Mouse (Mus musculus): ENCODE data around the gene Inpp5d. TPM values are rescaled to one million over a fixed set of nuclear protein-coding genes. Genes with fewer than 3 reads are reported as not detected.

Inpp5d gene
- polyA plus RNA-seq, 1 experiment, result 204 TPM

GRCm38 (mm10) chr1:87640165-87640661 lies 20.1 kb downstream of the Inpp5d start:
- H3K4me3 ChIP-seq (ENCODE audit: extremely low read depth, insufficient read depth, insufficient read length), result no peak overlapping the region
- H3K36me3 ChIP-seq (ENCODE audit: control insufficient read depth, insufficient read depth, low read length), result peaks cover 15% of the 10 kb centered on the region
- peak in 1 of 2 experiments; percentile 41 for DNase-seq (ENCODE audit: low read depth in 1 of 2, low spot score in 2 of 2)
- H3K27ac ChIP-seq (ENCODE audit: insufficient read depth, low read length), result peak overlapping the region; percentile 91
- WGBS, result 8% methylated on average over 17 of the region's 17 CpGs
- no peaks in the 10 kb centered on the region for H3K27me3 ChIP-seq (ENCODE audit: control insufficient read depth, insufficient read depth, low read length)
- peaks cover 44% of the 10 kb centered on the region for H3K4me1 ChIP-seq (ENCODE audit: control insufficient read depth, insufficient read depth, insufficient read length)
- TF ChIP-seq CTCF (IDR thresholded peaks at IDR 0.05; ENCODE audit: extremely low read depth, insufficient read depth, insufficient read length, insufficient replicate concordance) (no peak), POLR2A (IDR thresholded peaks at IDR 0.05; ENCODE audit: low read depth, low read length) (no peak)

DNA sequence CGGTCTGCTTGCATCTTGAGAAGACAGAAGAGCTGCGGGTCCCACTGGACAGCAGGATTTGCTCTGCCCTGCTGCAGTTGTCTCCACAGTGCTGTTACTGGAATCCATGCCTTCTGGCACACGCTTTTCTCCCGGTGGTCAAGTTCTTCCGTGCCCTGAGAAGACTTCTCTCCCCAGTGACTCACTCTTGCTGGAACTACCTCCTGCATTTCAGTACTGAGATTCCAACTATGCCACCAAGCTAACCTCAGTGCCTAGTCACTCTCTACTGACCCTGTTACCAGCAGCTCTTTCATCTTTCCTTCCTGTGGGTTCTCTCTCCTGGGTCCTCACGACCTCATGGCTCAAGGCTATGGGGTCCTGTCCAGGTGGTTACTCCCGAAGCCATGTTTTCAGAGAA lies 22.9 kb downstream of the Inpp5d start:
- H3K4me1 ChIP-seq (ENCODE audit: control insufficient read depth, insufficient read depth, insufficient read length), result peaks cover 30% of the 10 kb centered on the region
- TF ChIP-seq POLR2A (IDR thresholded peaks at IDR 0.05; ENCODE audit: low read depth, low read length) (no peak), CTCF (IDR thresholded peaks at IDR 0.05; ENCODE audit: extremely low read depth, insufficient read depth, insufficient read length, insufficient replicate concordance) (no peak)
- H3K4me3 ChIP-seq (ENCODE audit: extremely low read depth, insufficient read depth, insufficient read length), result no peak overlapping the region
- 77% methylated on average over 7 of the region's 7 CpGs for WGBS
- peaks cover 15% of the 10 kb centered on the region for H3K36me3 ChIP-seq (ENCODE audit: control insufficient read depth, insufficient read depth, low read length)
- H3K27ac ChIP-seq (ENCODE audit: insufficient read depth, low read length), result no peak overlapping the region
- no peaks in the 10 kb centered on the region for H3K27me3 ChIP-seq (ENCODE audit: control insufficient read depth, insufficient read depth, low read length)
- no peak for DNase-seq (ENCODE audit: low read depth in 1 of 2, low spot score in 2 of 2)

- H3K4me1 ChIP-seq (ENCODE audit: control insufficient read depth, insufficient read depth, insufficient read length), result peaks cover 28% of the 10 kb centered on the region
- 80% methylated on average over 7 of the region's 7 CpGs for WGBS
- H3K27me3 ChIP-seq (ENCODE audit: control insufficient read depth, insufficient read depth, low read length), result no peaks in the 10 kb centered on the region
- no peak overlapping the region for H3K4me3 ChIP-seq (ENCODE audit: extremely low read depth, insufficient read depth, insufficient read length)
- no peak overlapping the region for H3K27ac ChIP-seq (ENCODE audit: insufficient read depth, low read length)
- H3K36me3 ChIP-seq (ENCODE audit: control insufficient read depth, insufficient read depth, low read length), result peaks cover 15% of the 10 kb centered on the region
- TF ChIP-seq POLR2A (IDR thresholded peaks at IDR 0.05; ENCODE audit: low read depth, low read length) (no peak), CTCF (IDR thresholded peaks at IDR 0.05; ENCODE audit: extremely low read depth, insufficient read depth, insufficient read length, insufficient replicate concordance) (no peak)
- DNase-seq (ENCODE audit: low read depth in 1 of 2, low spot score in 2 of 2), result no peak
Observed at GRCm38 (mm10) chr1:87645041-87645440, 24.9 kb downstream of the Inpp5d start.

DNA sequence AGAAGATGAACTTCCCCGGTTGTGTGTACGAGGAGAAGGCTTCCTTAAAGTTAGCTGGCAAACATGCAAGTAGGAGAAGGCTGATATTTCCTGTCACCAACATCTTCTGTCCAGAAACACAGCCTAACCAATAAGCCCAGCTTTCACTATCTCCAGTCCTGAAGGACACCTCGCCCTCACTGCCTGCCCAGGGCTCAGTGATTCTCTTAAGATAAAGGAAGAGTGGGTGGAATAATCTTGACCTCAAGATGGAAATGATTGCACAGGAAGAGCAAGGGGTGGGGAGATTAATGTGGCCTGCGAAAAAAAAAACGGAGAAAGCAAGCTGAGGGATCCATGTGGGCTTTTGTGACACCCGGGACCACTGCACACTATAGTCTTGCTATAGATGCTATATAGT lies 25.6 kb downstream of the Inpp5d start:
- 37% methylated on average over 6 of the region's 6 CpGs for WGBS
- H3K4me1 ChIP-seq (ENCODE audit: control insufficient read depth, insufficient read depth, insufficient read length), result peaks cover 25% of the 10 kb centered on the region
- H3K27ac ChIP-seq (ENCODE audit: insufficient read depth, low read length), result no peak overlapping the region
- TF ChIP-seq CTCF (IDR thresholded peaks at IDR 0.05; ENCODE audit: extremely low read depth, insufficient read depth, insufficient read length, insufficient replicate concordance), result no peak
- no peak for TF ChIP-seq POLR2A (IDR thresholded peaks at IDR 0.05; ENCODE audit: low read depth, low read length)
- H3K36me3 ChIP-seq (ENCODE audit: control insufficient read depth, insufficient read depth, low read length), result peaks cover 15% of the 10 kb centered on the region
- H3K27me3 ChIP-seq (ENCODE audit: control insufficient read depth, insufficient read depth, low read length), result no peaks in the 10 kb centered on the region
- H3K4me3 ChIP-seq (ENCODE audit: extremely low read depth, insufficient read depth, insufficient read length), result no peak overlapping the region
- no peak for DNase-seq (ENCODE audit: low read depth in 1 of 2, low spot score in 2 of 2)

GRCm38 (mm10) chr1:87647820-87648219 lies 27.7 kb downstream of the Inpp5d start:
- TF ChIP-seq CTCF (IDR thresholded peaks at IDR 0.05; ENCODE audit: extremely low read depth, insufficient read depth, insufficient read length, insufficient replicate concordance), result no peak
- DNase-seq (ENCODE audit: low read depth in 1 of 2, low spot score in 2 of 2), result no peak
- Histone ChIP-seq H3K36me3 (ENCODE audit: control insufficient read depth, insufficient read depth, low read length) (peaks cover 9% of the 10 kb centered on the region), H3K27me3 (ENCODE audit: control insufficient read depth, insufficient read depth, low read length) (no peaks in the 10 kb centered on the region), H3K4me1 (ENCODE audit: control insufficient read depth, insufficient read depth, insufficient read length) (peaks cover 42% of the 10 kb centered on the region), H3K4me3 (ENCODE audit: extremely low read depth, insufficient read depth, insufficient read length) (no peak overlapping the region), H3K27ac (ENCODE audit: insufficient read depth, low read length) (no peak overlapping the region)
- 16% methylated on average over 1 of the region's 1 CpGs for WGBS

DNA sequence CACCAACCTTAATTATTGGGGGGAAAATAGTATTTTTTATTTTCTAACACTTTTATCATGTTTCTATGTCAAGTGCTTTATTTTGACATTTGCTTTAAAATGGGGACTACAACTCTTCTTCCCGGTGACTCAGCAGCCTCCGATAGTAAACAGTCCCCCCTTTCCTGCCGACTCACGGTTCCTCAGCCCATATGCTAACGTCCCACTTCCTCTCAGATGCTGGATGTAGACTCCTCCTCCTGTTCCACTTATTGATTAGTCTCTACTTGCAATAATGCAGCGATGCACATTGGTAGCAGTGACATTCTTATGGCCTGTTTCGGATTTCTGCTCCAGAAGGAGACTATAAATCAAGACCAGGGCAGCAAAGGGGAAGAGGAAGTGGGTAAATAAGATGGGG lies 28.5 kb downstream of the Inpp5d start:
- no peak for DNase-seq (ENCODE audit: low read depth in 1 of 2, low spot score in 2 of 2)
- Histone ChIP-seq H3K4me1 (ENCODE audit: control insufficient read depth, insufficient read depth, insufficient read length) (peaks cover 42% of the 10 kb centered on the region), H3K27ac (ENCODE audit: insufficient read depth, low read length) (peak overlapping the region; percentile 78; the same call in 1 of the 2 replicates), H3K36me3 (ENCODE audit: control insufficient read depth, insufficient read depth, low read length) (peaks cover 6% of the 10 kb centered on the region; the same call in 1 of the 2 replicates), H3K4me3 (ENCODE audit: extremely low read depth, insufficient read depth, insufficient read length) (no peak overlapping the region), H3K27me3 (ENCODE audit: control insufficient read depth, insufficient read depth, low read length) (no peaks in the 10 kb centered on the region)
- no peak for TF ChIP-seq POLR2A (IDR thresholded peaks at IDR 0.05; ENCODE audit: low read depth, low read length)
- no peak for TF ChIP-seq CTCF (IDR thresholded peaks at IDR 0.05; ENCODE audit: extremely low read depth, insufficient read depth, insufficient read length, insufficient replicate concordance)
- 26% methylated on average over 7 of the region's 7 CpGs for WGBS

DNA sequence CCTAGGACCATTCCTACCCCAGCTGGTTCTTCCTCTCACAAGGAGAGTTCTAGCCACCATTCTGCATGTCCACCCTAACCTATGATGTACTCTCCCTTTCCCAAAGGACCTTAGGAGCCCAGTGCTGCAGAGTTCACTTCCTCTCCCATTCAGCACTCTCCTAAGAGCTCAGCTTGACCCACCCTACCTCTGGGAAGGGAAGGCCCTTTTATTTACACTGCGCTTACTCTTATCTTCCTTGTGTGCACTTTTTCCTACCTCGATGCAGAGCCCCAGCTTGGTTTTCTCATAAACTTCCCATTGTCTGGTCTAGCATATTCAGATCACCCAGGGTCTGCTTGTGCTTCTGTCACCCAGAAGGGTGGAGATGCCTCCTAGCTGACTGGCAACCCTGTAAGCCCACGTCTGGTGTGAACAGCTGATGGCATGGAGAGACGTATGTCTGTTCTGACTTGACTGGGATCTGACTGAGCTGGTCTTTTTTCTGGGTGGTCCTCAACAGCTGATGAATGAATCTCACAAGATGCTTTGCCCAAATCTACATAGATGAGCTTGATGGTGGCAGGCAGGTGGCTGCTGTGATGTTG lies 29.2 kb downstream of the Inpp5d start:
- H3K27ac ChIP-seq (ENCODE audit: insufficient read depth, low read length), result peak overlapping the region; percentile 78
- H3K36me3 ChIP-seq (ENCODE audit: control insufficient read depth, insufficient read depth, low read length), result peaks cover 4% of the 10 kb centered on the region; the same call in 1 of the 2 replicates
- H3K4me3 ChIP-seq (ENCODE audit: extremely low read depth, insufficient read depth, insufficient read length), result no peak overlapping the region
- WGBS, result 62% methylated on average over 4 of the region's 4 CpGs
- no peak for DNase-seq (ENCODE audit: low read depth in 1 of 2, low spot score in 2 of 2)
- no peaks in the 10 kb centered on the region for H3K27me3 ChIP-seq (ENCODE audit: control insufficient read depth, insufficient read depth, low read length)
- H3K4me1 ChIP-seq (ENCODE audit: control insufficient read depth, insufficient read depth, insufficient read length), result peaks cover 42% of the 10 kb centered on the region
- TF ChIP-seq CTCF (IDR thresholded peaks at IDR 0.05; ENCODE audit: extremely low read depth, insufficient read depth, insufficient read length, insufficient replicate concordance) (no peak), POLR2A (IDR thresholded peaks at IDR 0.05; ENCODE audit: low read depth, low read length) (no peak)
